Mouse (Mus musculus): ENCODE data around the gene Rpl21. TPM values are rescaled to one million over a fixed set of nuclear protein-coding genes. Genes with fewer than 3 reads are reported as not detected.

Gene Rpl21
- polyA plus RNA-seq, 1 experiment from 2014 or later: 418 TPM

DNA sequence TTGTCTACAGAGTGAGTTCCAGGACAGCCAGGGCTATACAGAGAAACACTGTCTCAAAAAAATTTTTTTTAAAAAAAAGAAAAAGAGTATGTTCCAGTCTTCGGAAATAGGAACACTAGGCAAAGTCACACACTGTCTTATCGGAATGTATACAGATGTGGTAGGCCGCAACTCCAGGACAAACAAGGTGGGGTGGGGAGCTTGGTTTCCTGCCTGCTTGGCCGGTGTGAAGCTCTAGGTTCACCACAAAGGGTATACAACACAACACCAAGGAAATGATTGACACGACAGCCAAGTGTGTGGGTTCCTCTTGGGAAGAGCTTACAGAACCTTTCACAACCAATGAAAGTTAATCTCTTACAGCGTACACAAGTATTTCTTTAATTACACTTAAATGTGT, 49.6 kb downstream of the Rpl21 start:
- WGBS: 92% methylated on average over 6 of the region's 6 CpGs
- no peaks in the 10 kb centered on the region for H3K9me3 ChIP-seq
- no peaks in the 10 kb centered on the region for H3K36me3 ChIP-seq
- H3K27me3 ChIP-seq: no peaks in the 10 kb centered on the region; the same call in 1 of the 2 replicates
- no peak overlapping the region for H3K9ac ChIP-seq
- no peak overlapping the region for H3K27ac ChIP-seq (replicated peaks)
- ATAC-seq (ENCODE audit: low read depth): no peak
- H3K4me3 ChIP-seq: no peak overlapping the region
- no peaks in the 10 kb centered on the region for H3K4me1 ChIP-seq (replicated peaks)
- no peak overlapping the region for H3K4me2 ChIP-seq

DNA sequence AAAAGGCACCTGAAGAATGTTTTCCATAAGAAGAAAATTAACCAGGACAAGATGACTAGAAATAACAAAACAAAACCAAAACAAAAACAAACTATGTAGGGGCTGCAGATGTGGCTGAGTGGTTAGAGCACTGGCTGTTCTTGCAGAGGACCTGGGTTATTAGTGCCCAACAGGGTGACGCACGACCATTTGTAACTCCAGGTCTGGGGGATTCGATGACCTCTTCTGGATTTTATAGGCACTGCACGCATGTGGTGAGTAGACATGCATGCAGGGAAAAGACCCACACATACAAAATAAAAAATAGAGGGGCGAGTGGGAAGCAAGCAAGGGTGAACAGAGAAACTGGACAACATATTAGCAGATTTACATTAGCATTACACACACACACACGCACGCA, 50.4 kb downstream of the Rpl21 start:
- 72% methylated on average over 7 of the region's 7 CpGs for WGBS

DNA sequence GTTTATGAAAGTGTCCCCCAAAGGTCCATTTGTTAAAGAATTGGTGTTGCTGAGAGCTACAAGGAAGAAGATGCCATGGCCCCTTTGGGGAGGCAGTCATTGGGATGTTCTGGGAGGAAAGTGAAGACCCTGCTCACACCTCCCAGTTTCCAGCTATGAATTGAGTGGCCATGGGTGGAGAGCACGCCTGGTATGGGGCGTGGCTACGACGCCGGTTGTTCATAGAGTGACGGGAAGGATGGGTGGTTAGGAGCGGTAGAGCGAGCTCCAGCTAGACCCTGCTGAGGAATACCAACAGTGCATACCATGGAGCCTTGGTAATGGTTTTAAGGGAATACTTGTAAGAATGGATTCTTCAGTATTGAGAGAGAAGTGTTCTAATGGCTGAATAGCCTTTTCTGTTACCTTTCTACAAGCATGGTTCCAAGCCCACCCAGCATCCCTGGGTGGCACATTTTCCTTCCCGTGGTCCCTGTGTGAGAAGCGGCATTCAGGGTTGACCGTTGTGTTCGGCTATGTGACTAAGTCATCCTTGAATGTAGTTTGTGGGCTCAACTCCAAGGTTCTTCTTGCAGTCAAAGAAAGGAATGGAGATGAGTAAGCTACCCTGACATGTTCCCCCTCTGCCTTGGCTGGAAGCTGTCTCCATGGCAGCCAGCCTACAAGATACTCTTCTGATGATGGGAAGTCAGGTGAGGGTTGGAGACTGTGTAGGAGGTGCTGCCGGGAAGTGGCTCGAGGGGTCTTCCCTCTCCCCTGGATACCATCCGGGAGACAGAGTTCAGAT, 51.0 kb downstream of the Rpl21 start:
- no peaks in the 10 kb centered on the region for H3K36me3 ChIP-seq
- no peak overlapping the region for H3K4me3 ChIP-seq
- ATAC-seq (ENCODE audit: low read depth): no peak

More for the DNA sequence above, 50.4 kb downstream of the Rpl21 start:
- H3K9me3 ChIP-seq: no peaks in the 10 kb centered on the region
- H3K4me2 ChIP-seq: no peak overlapping the region
- H3K9ac ChIP-seq: no peak overlapping the region
- H3K4me3 ChIP-seq: no peak overlapping the region
- H3K27me3 ChIP-seq: no peaks in the 10 kb centered on the region
- H3K36me3 ChIP-seq: no peaks in the 10 kb centered on the region
- no peaks in the 10 kb centered on the region for H3K4me1 ChIP-seq (replicated peaks)
- no peak overlapping the region for H3K27ac ChIP-seq (replicated peaks)
- no peak for ATAC-seq (ENCODE audit: low read depth)

More for the DNA sequence above, 51.0 kb downstream of the Rpl21 start:
- H3K27me3 ChIP-seq: no peaks in the 10 kb centered on the region
- WGBS: 84% methylated on average over 15 of the region's 15 CpGs
- no peaks in the 10 kb centered on the region for H3K9me3 ChIP-seq
- H3K4me1 ChIP-seq (replicated peaks): no peaks in the 10 kb centered on the region
- H3K27ac ChIP-seq (replicated peaks): no peak overlapping the region
- H3K4me2 ChIP-seq: no peak overlapping the region
- no peak overlapping the region for H3K9ac ChIP-seq

Other genes starting within 250 kb of the Rpl21 start
- gene Gpr12, start 247.7 kb upstream of the Rpl21 start, polyA plus RNA-seq (2015; fragmentation: Nextera tagmentation; extraction: Ambion mirVana): 8.8 and 11.4 TPM in 2 replicates
- 22.3 and 22.5 TPM in 2 replicates for gene Usp12, start 37.9 kb upstream of the Rpl21 start, polyA plus RNA-seq (2015; fragmentation: Nextera tagmentation; extraction: Ambion mirVana)
- gene Rasl11a, start 12.2 kb downstream of the Rpl21 start, polyA plus RNA-seq (2015; fragmentation: Nextera tagmentation; extraction: Ambion mirVana): 23.1 and 24.9 TPM in 2 replicates
- gene Gtf3a, start 115.8 kb downstream of the Rpl21 start, polyA plus RNA-seq (2015; fragmentation: Nextera tagmentation; extraction: Ambion mirVana): 104 and 110 TPM in 2 replicates
- gene Mtif3, start 130.9 kb downstream of the Rpl21 start, polyA plus RNA-seq (2015; fragmentation: Nextera tagmentation; extraction: Ambion mirVana): 28.9 and 31.7 TPM in 2 replicates
- gene Lnx2, start 243.7 kb downstream of the Rpl21 start, polyA plus RNA-seq (2015; fragmentation: Nextera tagmentation; extraction: Ambion mirVana): 6.9 and 7.4 TPM in 2 replicates
- 94.7 and 109 TPM in 2 replicates for gene Polr1d, start 244.2 kb downstream of the Rpl21 start, polyA plus RNA-seq (2015; fragmentation: Nextera tagmentation; extraction: Ambion mirVana)